Comparison of ENCODE assay signal across 22 mouse cellular contexts in the genomic region with DNA sequence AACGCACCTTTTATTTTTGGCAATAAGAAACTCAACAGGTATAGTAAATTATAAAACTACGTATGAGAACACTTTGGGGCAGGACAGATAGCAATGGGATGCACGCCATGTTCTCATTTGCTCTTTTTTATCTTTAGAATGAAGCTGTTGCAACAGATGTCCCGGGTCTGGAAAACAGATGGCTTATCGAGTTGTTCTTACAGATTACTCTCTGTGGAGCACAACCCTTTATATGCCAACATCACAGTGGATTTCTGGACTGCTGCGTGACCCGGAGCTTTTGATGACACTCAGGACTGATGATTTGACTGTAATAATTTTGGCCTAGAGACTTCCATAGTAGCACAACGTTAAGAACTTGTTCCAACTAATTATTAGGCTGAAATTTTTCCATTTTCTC. TPM values are rescaled to one million over a fixed set of nuclear protein-coding genes. Genes with fewer than 3 reads are reported as not detected.
DNase-seq lines count a peak whose midpoint lies in the region; ATAC-seq and TF ChIP-seq lines count a peak whose summit lies in the region.
"Had no signal": no experiment of that assay in that cellular context is flagged by ENCODE, and none has a peak within 500 bp of the region (broad histone marks: within the 10 kb centered on the region; RNA-seq: fewer than 3 reads in every experiment).

No protein-coding gene starts in this region.

- no peak overlapping the region for H3K4me3 ChIP-seq in liver, postnatal 0 days (ENCODE audit: low read depth, low read length)
- no peak overlapping the region for H3K4me3 ChIP-seq in liver, embryonic 11.5 days (ENCODE audit: low read depth, low read length)
- no peak overlapping the region for H3K4me3 ChIP-seq in embryonic facial prominence, embryonic 10.5 days
- H3K4me3 ChIP-seq: embryonic facial prominence, embryonic 12.5 days; erythroblast, embryonic 14.5 days; forebrain, embryonic 15.5 days; gastrocnemius, adult 2 months; hindbrain, embryonic 12.5 days; limb, embryonic 15.5 days; neural tube, embryonic 13.5 days had no signal

- WGBS in liver, postnatal 0 days (ENCODE audit: insufficient replicate concordance): 71% methylated on average over 8 of the region's 8 CpGs
- 80% methylated on average over 8 of the region's 8 CpGs for WGBS in liver, embryonic 11.5 days
- 88% methylated on average over 8 of the region's 8 CpGs for WGBS in embryonic facial prominence, embryonic 10.5 days

- H3K4me2 ChIP-seq in liver, postnatal 0 days (ENCODE audit: low read depth, low read length): no peak overlapping the region
- H3K4me2 ChIP-seq in liver, embryonic 11.5 days: no peak overlapping the region
- H3K4me2 ChIP-seq: embryonic facial prominence, embryonic 12.5 days; forebrain, embryonic 15.5 days; heart, embryonic 11.5 days; hindbrain, embryonic 12.5 days; limb, embryonic 15.5 days; midbrain, embryonic 11.5 days; neural tube, embryonic 13.5 days had no signal

- peak; percentile 68; the same call in 1 of the 2 replicates for TF ChIP-seq EP300 in liver, postnatal 0 days (IDR thresholded peaks at IDR 0.05; ENCODE audit: low read depth)

- no peak overlapping the region for H3K27ac ChIP-seq in liver, postnatal 0 days (ENCODE audit: low read depth)
- no peak overlapping the region for H3K27ac ChIP-seq in liver, embryonic 11.5 days (ENCODE audit: low read depth, low read length)
- no peak overlapping the region for H3K27ac ChIP-seq in embryonic facial prominence, embryonic 10.5 days (replicated peaks)
- H3K27ac ChIP-seq: embryonic facial prominence, embryonic 12.5 days; forebrain, embryonic 15.5 days; gastrocnemius, adult 2 months; hindbrain, embryonic 12.5 days; kidney, postnatal 0 days; limb, embryonic 15.5 days; neural tube, embryonic 13.5 days had no signal

- no peak for TF ChIP-seq CTCF in liver, postnatal 0 days (IDR thresholded peaks at IDR 0.05; ENCODE audit: low read depth)

- no peak for ATAC-seq in liver, postnatal 0 days
- no peak for ATAC-seq in liver, embryonic 11.5 days (replicated peaks; ENCODE audit: low FRiP score)
- ATAC-seq: forebrain, embryonic 15.5 days had no signal

- H3K4me1 ChIP-seq in liver, postnatal 0 days (ENCODE audit: insufficient read depth): 0 out of 2 replicates have a peak, but pooled peaks cover 2% of the 10 kb centered on the region
- no peaks in the 10 kb centered on the region for H3K4me1 ChIP-seq in liver, embryonic 11.5 days (replicated peaks; ENCODE audit: control insufficient read depth, insufficient read depth, low read length)
- no peaks in the 10 kb centered on the region; the same call in 1 of the 2 replicates for H3K4me1 ChIP-seq in embryonic facial prominence, embryonic 10.5 days
- H3K4me1 ChIP-seq: embryonic facial prominence, embryonic 12.5 days; forebrain, embryonic 15.5 days; hindbrain, embryonic 12.5 days had no signal

- H3K27me3 ChIP-seq in liver, postnatal 0 days (ENCODE audit: insufficient read depth, low read length): no peaks in the 10 kb centered on the region
- peaks cover 6% of the 10 kb centered on the region; the same call in 1 of the 2 replicates for H3K27me3 ChIP-seq in liver, embryonic 11.5 days (replicated peaks; ENCODE audit: control insufficient read depth, insufficient read depth, low read length)
- H3K27me3 ChIP-seq in embryonic facial prominence, embryonic 10.5 days (replicated peaks; ENCODE audit: low read depth, poor library complexity, severe bottlenecking): no peaks in the 10 kb centered on the region
- H3K27me3 ChIP-seq: embryonic facial prominence, embryonic 12.5 days; forebrain, embryonic 15.5 days; hindbrain, embryonic 12.5 days; limb, embryonic 15.5 days; neural tube, embryonic 13.5 days had no signal

- no peaks in the 10 kb centered on the region; the same call in 1 of the 2 replicates for H3K36me3 ChIP-seq in liver, postnatal 0 days (replicated peaks; ENCODE audit: insufficient read depth, low read length)
- no peaks in the 10 kb centered on the region for H3K36me3 ChIP-seq in liver, embryonic 11.5 days (ENCODE audit: control insufficient read depth, insufficient read depth, low read length)
- peaks cover 40% of the 10 kb centered on the region for H3K36me3 ChIP-seq in embryonic facial prominence, embryonic 10.5 days (replicated peaks)

- DNase-seq in liver, postnatal 0 days: no peak
- DNase-seq in liver, embryonic 11.5 days (ENCODE audit: low spot score): no peak
- DNase-seq in testis, postnatal 14 days (ENCODE audit: low spot score): peak; percentile 39
- no peak for DNase-seq in testis, postnatal 10 days (ENCODE audit: low spot score)
- DNase-seq in layer of hippocampus, adult 9-10 months (ENCODE audit: low spot score): peak; percentile 82
- peak; percentile 48 for DNase-seq in telencephalon, adult 2 months (ENCODE audit: low read depth, low spot score)
- DNase-seq in ovary, adult 18-20 months (ENCODE audit: low spot score): no peak
- DNase-seq in embryonic facial prominence, embryonic 10.5 days (ENCODE audit: low spot score): no peak
- DNase-seq: cerebellum, adult 9-11 months; gastrocnemius, adult 2 months; heart, postnatal 10 days; kidney, adult 18-20 months; thymus, adult 18-20 months had no signal

- no peak overlapping the region for H3K9ac ChIP-seq in liver, postnatal 0 days (replicated peaks)
- no peak overlapping the region for H3K9ac ChIP-seq in liver, embryonic 11.5 days (ENCODE audit: low read depth, low read length)
- H3K9ac ChIP-seq: embryonic facial prominence, embryonic 12.5 days; forebrain, embryonic 15.5 days; hindbrain, embryonic 12.5 days; limb, embryonic 15.5 days; neural tube, embryonic 13.5 days had no signal

- no peaks in the 10 kb centered on the region for H3K9me3 ChIP-seq in liver, postnatal 0 days (ENCODE audit: low read length)
- no peaks in the 10 kb centered on the region for H3K9me3 ChIP-seq in liver, embryonic 11.5 days (ENCODE audit: control insufficient read depth, low read length)
- no peaks in the 10 kb centered on the region for H3K9me3 ChIP-seq in embryonic facial prominence, embryonic 10.5 days
- H3K9me3 ChIP-seq: embryonic facial prominence, embryonic 12.5 days; forebrain, embryonic 15.5 days; hindbrain, embryonic 12.5 days; limb, embryonic 15.5 days; neural tube, embryonic 13.5 days had no signal

RNA-seq across cellular contexts. Expression of gene B4galt4, which starts 25.7 kb away (rescaled TPM):
- 3.0 and 3.4 TPM in 2 replicates for polyA plus RNA-seq in liver, postnatal 0 days (2015; fragmentation: Nextera tagmentation; extraction: Ambion mirVana)
- 9.6 and 10.2 TPM in 2 replicates for polyA plus RNA-seq in liver, embryonic 11.5 days (2014; fragmentation: Nextera tagmentation; extraction: Ambion mirVana)
- 26.2 and 27.8 TPM in 2 replicates for polyA plus RNA-seq in embryonic facial prominence, embryonic 10.5 days (2016; fragmentation: Nextera tagmentation; extraction: Ambion mirVana)
- polyA plus RNA-seq: erythroblast, embryonic 14.5 days had no signal

RNA-seq across cellular contexts. Expression of gene Upk1b, which starts 32.4 kb away (rescaled TPM):
- 2.6 and 2.8 TPM in 2 replicates for polyA plus RNA-seq in liver, postnatal 0 days (2015; fragmentation: Nextera tagmentation; extraction: Ambion mirVana)
- polyA plus RNA-seq in liver, embryonic 11.5 days (2014; fragmentation: Nextera tagmentation; extraction: Ambion mirVana): 5.3 and 6.5 TPM in 2 replicates
- polyA plus RNA-seq in embryonic facial prominence, embryonic 10.5 days (2016; fragmentation: Nextera tagmentation; extraction: Ambion mirVana): 1.2 and 1.4 TPM in 2 replicates
- polyA plus RNA-seq: erythroblast, embryonic 14.5 days; forebrain, embryonic 15.5 days had no signal

RNA-seq across cellular contexts. Expression of gene Arhgap31, which starts 54.7 kb away (rescaled TPM):
- 1.6 and 1.7 TPM in 2 replicates for polyA plus RNA-seq in liver, postnatal 0 days (2015; fragmentation: Nextera tagmentation; extraction: Ambion mirVana)
- 7.0 and 7.4 TPM in 2 replicates for polyA plus RNA-seq in liver, embryonic 11.5 days (2014; fragmentation: Nextera tagmentation; extraction: Ambion mirVana)
- polyA plus RNA-seq in embryonic facial prominence, embryonic 10.5 days (2016; fragmentation: Nextera tagmentation; extraction: Ambion mirVana): 9.6 and 12.0 TPM in 2 replicates

Comparison
In these comparisons a context has a peak if more than half of its experiments do, and no peak if none do; other contexts are left out.
1. DNase-seq: peak in testis, postnatal 14 days (single experiment), layer of hippocampus, adult 9-10 months (single experiment) and telencephalon, adult 2 months (single experiment); none in liver, postnatal 0 days (single experiment), liver, embryonic 11.5 days (single experiment), testis, postnatal 10 days (single experiment), ovary, adult 18-20 months (single experiment) and embryonic facial prominence, embryonic 10.5 days (single experiment).